Mouse (Mus musculus): ENCODE measurements around the gene Flg.

Flg gene

GRCm38 (mm10) chr3:93273223-93273622, at the start of gene Flg:
Gene Flg, plus strand, starts transcription at chr3:93273523.
- no peaks in the 10 kb centered on the region for H3K27me3 ChIP-seq (ENCODE audit: control insufficient read depth, insufficient read depth, low read length, poor library complexity, severe bottlenecking)
- no peaks in the 10 kb centered on the region for H3K36me3 ChIP-seq (ENCODE audit: control insufficient read depth, insufficient read depth, low read length, poor library complexity, severe bottlenecking)
- no peak for DNase-seq (ENCODE audit: low read depth, low spot score)

DNA sequence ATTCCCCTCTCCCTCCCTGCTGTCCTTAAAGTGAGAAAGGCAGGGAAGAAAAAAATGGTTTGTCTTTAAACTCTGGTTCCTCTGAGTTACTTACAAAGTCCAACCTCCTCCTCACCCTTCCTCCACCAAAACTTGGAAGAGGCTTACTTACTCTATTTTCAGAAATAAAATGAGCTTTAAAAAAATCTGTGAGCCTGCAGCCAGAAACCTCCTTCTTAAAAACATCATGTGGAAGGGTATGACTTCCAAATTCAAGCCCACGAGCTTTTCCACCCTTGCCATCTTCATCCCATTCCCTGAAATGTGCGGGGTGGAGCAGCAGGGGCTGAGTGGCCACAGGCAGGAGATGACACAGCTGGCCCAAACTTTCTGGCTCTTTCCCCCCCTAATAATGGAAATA, 24.2 kb downstream of the Flg start:
- DNase-seq (ENCODE audit: low read depth, low spot score): no peak
- H3K27me3 ChIP-seq (ENCODE audit: control insufficient read depth, insufficient read depth, low read length, poor library complexity, severe bottlenecking): no peaks in the 10 kb centered on the region
- H3K36me3 ChIP-seq (ENCODE audit: control insufficient read depth, insufficient read depth, low read length, poor library complexity, severe bottlenecking): no peaks in the 10 kb centered on the region

DNA sequence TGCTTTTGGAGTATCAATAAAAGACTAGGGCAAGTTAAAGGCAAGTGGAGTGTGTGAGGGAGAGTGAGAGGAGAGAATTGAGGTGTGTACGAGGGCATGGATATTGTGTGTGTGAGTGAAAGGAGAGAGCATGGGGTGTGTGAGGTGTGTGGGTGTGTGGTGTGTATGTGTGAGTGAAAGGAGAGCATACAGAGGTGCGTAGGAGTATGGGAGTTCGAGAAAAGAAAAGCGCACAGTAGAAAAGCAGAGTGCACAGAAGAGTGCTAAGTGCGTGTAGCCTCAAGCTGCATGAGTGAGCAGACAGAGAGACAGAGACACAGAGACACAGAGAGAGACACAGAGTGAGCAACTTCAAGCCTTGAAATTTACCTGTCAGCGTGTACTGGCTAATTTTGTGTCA, 26.5 kb downstream of the Flg start:
- Histone ChIP-seq H3K27me3 (ENCODE audit: control insufficient read depth, insufficient read depth, low read length, poor library complexity, severe bottlenecking) (no peaks in the 10 kb centered on the region), H3K36me3 (ENCODE audit: control insufficient read depth, insufficient read depth, low read length, poor library complexity, severe bottlenecking) (no peaks in the 10 kb centered on the region)

GRCm38 (mm10) chr3:93301896-93302295, 28.6 kb downstream of the Flg start:
- no peak for DNase-seq (ENCODE audit: low read depth, low spot score)
- no peaks in the 10 kb centered on the region for H3K27me3 ChIP-seq (ENCODE audit: control insufficient read depth, insufficient read depth, low read length, poor library complexity, severe bottlenecking)
- H3K36me3 ChIP-seq (ENCODE audit: control insufficient read depth, insufficient read depth, low read length, poor library complexity, severe bottlenecking): no peaks in the 10 kb centered on the region

More for the DNA sequence above, 26.5 kb downstream of the Flg start:
- no peak for DNase-seq (ENCODE audit: low read depth, low spot score)

DNA sequence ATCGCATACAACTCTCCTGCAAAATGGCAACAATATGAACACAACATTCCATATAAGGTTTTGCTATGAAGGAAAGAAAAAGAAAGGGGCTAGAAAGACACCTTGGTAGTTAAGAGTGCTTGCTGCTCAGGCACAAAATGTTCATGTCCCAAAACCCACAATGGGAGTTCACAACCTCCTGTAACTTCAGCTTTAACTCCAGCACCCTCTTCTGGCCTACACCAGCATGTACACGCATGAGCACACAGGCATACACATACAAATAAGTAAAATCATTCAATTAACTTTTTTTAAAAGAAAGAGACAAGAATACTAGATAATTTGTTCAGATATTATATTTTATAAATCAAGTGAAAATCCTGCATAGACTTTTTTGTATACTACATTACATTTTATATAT, 32.8 kb downstream of the Flg start:
- H3K36me3 ChIP-seq (ENCODE audit: control insufficient read depth, insufficient read depth, low read length, poor library complexity, severe bottlenecking): no peaks in the 10 kb centered on the region
- H3K27me3 ChIP-seq (ENCODE audit: control insufficient read depth, insufficient read depth, low read length, poor library complexity, severe bottlenecking): no peaks in the 10 kb centered on the region
- DNase-seq (ENCODE audit: low read depth, low spot score): no peak

- no peak for DNase-seq (ENCODE audit: low read depth, low spot score)
- Histone ChIP-seq H3K27me3 (ENCODE audit: control insufficient read depth, insufficient read depth, low read length, poor library complexity, severe bottlenecking) (no peaks in the 10 kb centered on the region; the same call in 1 of the 2 replicates), H3K36me3 (ENCODE audit: control insufficient read depth, insufficient read depth, low read length, poor library complexity, severe bottlenecking) (no peaks in the 10 kb centered on the region)
Measured at GRCm38 (mm10) chr3:93311371-93311770, 38.0 kb downstream of the Flg start.

DNA sequence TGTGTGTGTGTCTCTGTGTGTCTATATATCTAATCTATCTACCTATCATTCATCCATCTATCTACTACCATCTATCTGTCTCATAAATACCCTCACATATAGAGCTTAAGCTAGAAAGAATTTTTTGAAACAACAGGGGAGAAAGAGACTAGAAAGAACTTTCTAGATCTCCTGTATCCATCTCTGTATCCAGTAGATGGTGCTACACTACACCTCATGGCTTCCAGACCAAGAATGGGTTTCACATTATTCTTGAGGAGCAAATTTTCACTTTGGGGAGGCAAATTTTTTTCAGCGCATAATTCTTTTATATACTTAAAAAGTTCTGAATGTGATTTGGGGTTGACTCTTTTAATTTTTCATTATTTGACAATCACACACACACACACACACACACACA, 41.1 kb downstream of the Flg start:
- Histone ChIP-seq H3K27me3 (ENCODE audit: control insufficient read depth, insufficient read depth, low read length, poor library complexity, severe bottlenecking) (no peaks in the 10 kb centered on the region; the same call in 1 of the 2 replicates), H3K36me3 (ENCODE audit: control insufficient read depth, insufficient read depth, low read length, poor library complexity, severe bottlenecking) (no peaks in the 10 kb centered on the region)
- no peak for DNase-seq (ENCODE audit: low read depth, low spot score)

DNA sequence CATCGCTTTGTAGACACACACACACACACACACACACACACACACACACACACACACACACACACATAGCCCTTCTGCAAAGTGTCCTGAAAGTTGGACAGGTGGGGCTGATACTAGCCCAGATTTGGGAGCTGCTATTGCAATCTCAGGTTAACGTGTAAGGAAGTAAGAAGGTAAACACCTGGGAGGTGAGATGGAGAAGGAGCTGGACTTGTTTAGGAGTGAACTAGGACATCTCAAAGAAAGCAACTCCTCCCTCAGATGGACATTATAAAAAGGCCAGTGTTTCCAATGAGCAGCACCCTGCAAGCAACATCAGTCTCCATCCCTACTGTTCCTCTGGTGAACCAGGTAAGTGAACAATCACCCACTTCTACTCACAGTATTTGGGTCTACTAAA, 46.1 kb downstream of the Flg start, which contains the start of gene Hrnr:
Hrnr (plus strand) TSS at position 301 of the 400 bp plus-strand sequence.
- DNase-seq (ENCODE audit: low read depth, low spot score): no peak
- no peaks in the 10 kb centered on the region; the same call in 1 of the 2 replicates for H3K27me3 ChIP-seq (ENCODE audit: control insufficient read depth, insufficient read depth, low read length, poor library complexity, severe bottlenecking)
- no peaks in the 10 kb centered on the region for H3K36me3 ChIP-seq (ENCODE audit: control insufficient read depth, insufficient read depth, low read length, poor library complexity, severe bottlenecking)

DNA sequence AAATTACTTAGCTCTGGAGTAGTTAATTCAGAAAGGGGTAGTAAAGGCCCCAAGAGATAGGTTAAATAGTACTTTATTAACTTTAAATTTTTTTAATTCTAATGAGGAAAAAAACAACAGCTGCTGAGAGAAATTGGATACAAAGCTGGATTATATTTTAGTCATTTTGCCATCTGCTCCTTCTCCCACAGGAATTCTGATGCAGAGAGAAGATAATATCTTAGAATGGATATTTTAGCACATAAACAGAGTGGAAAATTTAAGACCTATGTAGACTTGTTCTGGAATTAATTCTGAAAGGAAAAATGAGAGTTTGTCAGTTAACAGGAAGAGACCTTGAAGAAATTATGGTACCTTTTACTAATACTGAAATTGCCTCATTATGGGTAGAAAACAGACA, 64.4 kb downstream of the Flg start:
- no peak for DNase-seq (ENCODE audit: low read depth, low spot score)
- Histone ChIP-seq H3K27me3 (ENCODE audit: control insufficient read depth, insufficient read depth, low read length, poor library complexity, severe bottlenecking) (no peaks in the 10 kb centered on the region), H3K36me3 (ENCODE audit: control insufficient read depth, insufficient read depth, low read length, poor library complexity, severe bottlenecking) (no peaks in the 10 kb centered on the region)

DNA sequence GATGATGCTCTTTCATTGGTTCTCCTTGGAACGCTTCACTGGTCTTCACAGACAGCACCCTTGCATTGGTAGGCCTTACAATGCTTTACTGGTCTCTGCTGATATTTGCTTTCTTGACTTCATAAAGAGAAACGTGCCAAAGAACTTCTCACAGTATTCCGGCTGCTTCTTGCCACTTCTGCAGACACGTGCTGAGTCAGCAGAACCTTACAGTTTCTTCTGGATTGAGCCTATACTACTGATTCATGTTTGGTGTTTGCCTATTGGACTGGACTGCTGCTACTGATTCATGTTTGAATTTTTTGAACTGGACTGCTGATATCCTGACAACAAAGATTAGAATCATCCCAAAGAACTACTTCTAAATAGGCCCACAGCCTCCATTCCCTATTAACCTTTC, 66.7 kb downstream of the Flg start:
- H3K27me3 ChIP-seq (ENCODE audit: control insufficient read depth, insufficient read depth, low read length, poor library complexity, severe bottlenecking): no peaks in the 10 kb centered on the region
- H3K36me3 ChIP-seq (ENCODE audit: control insufficient read depth, insufficient read depth, low read length, poor library complexity, severe bottlenecking): no peaks in the 10 kb centered on the region
- no peak for DNase-seq (ENCODE audit: low read depth, low spot score)

Data from splenic B cell, adult 2 months (primary cell).